Mouse (Mus musculus) small intestine, adult 2 months (tissue): ENCODE results near the gene Arap2.

Experiments used
- CTCF ChIP-seq: fragments of 200-500 bp; IDR thresholded peaks from 2 replicates; pipeline ENCODE4 v1.5.1; 2012; ENCODE audit warnings: low read depth, mild to moderate bottlenecking, control low read depth, inconsistent platforms, low read length, moderate library complexity, mixed read lengths; ENCODE audit not compliant: insufficient replicate concordance, insufficient read length; ENCODE audit errors: extremely low read depth
- POLR2A ChIP-seq: fragments of 200-500 bp; IDR thresholded peaks from 2 replicates; pipeline ENCODE4 v1.6.1; 2012; ENCODE audit warnings: low read depth, mild to moderate bottlenecking, control low read depth, inconsistent platforms, low read length, moderate library complexity

DNA sequence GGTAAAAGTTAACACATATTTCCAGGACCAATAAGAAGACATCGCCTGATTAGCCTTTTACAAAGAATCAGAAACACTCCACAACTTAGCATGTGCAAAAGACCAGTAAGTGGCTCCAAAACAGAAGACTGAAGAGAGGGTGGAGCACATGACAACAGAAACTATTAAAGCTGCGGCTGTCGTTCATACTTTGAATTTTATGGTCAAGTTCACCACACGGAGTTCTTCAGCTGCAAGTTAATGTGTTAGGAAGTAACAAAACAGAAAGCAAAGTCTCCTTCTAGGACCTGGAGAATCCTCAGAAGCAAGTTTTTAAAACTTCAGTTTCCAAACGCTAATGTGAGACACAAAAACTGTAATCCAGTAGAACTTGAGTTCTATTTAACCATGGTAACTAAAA is 1.8 kb downstream of the Arap2 start:
- TF ChIP-seq CTCF (no peak), POLR2A (no peak)
